Mouse (Mus musculus) monocyte, adult 2 months (primary cell): ENCODE results near the gene Poc1b.

Experiments used
- DNase-seq, 2 experiments: peaks; one replicate each; pipeline ENCODE4 v3.0.0; 2022; ENCODE audit warnings: low spot score in 2 of 2, low read depth in 1 of 2

The Poc1b gene

DNA sequence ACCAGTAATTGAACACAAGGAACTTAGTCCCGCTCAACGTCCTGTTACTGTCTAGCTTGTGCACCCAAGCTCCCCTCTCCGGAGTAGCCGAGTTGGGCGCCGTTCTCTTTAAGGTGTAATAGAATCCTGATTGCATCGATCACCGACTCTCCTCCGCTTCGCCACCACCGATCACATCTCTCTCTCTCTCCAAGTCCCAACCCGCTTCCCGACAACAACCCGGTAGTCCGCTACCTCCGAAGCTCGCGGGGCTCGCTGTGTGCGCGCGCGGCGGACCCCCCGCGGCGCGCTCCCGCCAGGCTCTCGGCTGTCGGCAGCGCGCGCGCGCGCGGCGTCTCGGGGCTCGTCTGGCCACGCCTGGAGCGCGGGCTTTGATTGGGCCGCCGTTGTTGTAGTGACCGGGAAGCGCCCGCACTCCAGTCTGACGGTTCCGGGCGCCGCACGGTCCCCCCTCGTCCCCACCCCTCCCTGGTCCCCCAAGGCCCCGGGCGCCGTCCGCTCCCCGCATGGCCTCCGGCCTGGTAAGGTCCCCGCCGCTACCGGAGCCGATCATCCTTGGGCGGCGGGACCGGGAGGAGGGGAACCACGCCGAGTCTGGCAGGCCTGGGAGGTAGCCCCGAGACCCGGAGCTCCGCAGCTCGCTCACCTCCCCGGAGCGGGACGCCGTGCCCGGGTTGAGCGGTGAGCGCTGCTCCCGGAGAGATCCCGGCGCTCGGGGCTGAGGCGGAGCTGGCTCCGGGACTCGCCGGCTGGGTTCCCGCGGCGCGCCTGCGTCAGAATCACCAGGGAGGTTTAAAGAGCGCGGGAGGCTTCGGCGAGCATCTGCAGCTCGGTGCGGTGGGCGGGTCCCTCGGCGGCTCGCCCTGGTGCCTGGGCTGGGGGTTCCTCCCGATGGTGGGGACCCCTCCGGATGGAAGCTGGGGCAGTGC lies at the start of gene Poc1b:
Gene Poc1b, plus strand, starts transcription at position 334 of the 929 bp plus-strand sequence.
- peak in 1 of 2 experiments; percentile 48 for DNase-seq

DNA sequence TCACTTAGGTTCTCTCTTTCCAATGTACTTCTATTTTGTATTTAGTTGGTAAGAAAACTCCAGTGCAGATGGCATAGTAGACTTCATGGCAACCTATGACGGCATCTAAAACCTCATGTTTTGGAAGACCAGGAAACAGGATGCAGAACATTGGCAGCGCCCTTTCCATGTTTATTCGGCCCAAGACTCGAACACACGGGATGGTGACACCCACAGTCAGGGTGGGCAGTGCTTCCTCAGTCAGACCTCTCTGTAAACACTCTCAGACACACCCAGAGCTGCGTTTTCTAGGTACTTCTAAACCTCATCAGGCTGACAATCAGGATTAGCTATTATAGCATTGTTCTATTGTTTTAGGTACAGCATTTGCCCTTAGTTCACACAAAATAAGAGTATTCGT lies 46.2 kb upstream of the Poc1b start:
- DNase-seq, result no peak

DNA sequence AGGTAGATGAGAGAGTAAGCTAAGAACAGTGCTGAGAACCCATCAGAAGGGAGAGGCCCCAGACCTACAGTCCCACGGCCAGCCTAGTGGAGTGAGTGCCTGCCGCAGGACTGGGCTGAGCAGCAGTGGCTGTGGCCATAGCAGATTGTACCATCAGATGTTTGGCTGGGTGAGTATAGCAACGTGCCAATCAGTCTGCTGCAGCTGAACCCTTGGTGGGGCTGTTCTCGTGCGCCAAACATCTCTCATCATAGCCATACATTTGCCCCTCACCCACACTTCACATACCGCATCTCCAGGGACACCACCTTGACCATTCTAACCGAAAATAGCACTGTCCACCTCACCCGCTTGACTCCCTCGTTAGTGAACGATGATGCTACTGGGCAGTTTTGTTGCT lies 45.4 kb upstream of the Poc1b start:
- no peak for DNase-seq

DNA sequence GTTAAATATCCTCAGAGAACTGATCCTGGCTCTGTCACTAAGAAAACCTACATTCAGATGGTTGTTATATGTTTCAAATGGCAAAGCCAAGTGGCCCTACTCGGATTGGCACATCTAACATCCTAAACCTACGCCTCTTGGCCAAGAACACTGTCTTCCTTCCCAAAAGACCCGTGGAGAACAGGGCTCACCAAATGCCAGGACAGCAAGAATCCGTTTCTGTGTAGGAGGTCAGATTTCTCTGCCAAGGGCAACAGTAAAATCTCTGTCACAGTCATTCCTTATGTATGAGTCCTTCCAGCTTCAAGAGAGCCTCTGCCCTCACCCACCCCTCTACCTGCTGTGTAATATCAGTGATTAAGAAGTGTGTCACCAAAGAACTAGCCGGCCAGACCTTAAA lies 44.3 kb upstream of the Poc1b start:
- no peak for DNase-seq

DNA sequence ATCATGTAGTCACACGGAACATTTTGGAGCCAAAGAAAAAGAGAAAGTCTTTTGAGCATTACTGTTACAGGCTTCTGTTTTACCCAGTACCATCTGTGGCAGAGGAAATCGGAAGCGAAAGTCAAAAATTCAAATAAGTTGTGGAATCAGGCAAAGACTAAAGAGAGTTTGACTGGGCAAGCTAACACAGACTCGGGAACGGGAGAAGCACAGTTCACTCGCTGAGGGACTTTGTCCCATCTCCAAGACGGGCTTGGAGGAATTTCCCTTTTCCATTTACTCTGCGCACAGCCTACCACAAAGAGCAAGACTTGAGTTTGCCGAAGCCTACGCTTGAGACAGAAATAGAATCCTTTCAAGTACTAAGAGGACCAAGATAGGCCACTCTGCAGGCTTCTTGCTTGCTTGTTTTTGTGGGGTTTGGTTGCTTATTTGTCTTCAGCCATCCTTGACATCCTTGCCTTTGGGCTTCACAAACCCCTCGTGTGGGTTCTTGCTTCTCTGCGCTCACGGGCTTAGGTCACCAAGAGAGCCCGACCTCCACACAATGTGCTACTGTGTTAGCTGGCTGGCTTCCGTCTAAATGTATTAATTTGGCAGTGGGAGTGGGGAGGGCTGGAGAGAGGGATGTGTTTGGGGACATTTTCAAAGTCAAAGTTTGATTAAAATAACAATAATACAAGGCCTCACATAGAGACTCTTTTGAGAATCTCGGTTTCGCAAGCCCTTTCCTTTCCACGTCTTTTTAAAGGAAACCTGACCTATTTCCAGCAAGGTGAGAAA lies 30.5 kb upstream of the Poc1b start:
- DNase-seq, result no peak

DNA sequence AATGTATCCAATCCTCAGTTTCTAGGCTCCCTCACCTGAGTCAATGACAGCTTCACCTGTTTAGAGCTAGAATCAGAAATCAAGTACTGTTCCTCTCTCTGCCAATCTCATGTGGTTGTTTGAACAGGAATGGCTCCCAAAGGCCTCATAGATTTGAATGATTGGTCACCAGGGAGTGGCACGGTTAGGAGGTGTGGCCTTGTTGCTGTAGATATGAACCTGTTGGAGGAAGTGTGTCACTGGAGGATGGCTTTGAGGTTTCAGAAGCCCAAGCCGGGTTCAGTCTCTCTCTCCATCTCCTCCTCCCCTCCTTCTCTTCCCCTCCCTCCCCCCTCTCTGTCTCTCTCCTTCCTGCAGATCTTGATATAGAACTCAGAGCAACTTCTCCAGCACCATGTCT lies 28.2 kb upstream of the Poc1b start:
- no peak for DNase-seq

DNA sequence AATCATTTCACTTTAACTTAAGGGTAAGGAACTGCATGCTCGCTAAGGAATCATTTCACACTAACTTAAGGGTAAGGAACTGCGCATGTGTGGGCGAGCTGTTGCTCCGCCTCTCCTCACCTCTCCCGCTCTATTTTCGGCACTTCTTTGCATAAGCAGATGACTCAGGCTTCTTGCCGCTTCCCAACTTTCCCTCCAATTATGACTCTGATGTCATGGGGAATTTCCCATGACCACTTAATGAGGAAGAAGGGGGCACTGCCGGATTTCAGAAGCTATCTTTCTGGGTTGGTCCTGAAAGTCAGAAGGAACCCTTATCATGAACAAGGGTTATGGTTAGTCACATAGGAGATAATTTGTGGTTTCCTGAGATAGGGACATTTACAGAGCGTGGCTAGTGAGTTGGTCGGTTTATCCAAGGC lies 25.3 kb upstream of the Poc1b start:
- no peak for DNase-seq

DNA sequence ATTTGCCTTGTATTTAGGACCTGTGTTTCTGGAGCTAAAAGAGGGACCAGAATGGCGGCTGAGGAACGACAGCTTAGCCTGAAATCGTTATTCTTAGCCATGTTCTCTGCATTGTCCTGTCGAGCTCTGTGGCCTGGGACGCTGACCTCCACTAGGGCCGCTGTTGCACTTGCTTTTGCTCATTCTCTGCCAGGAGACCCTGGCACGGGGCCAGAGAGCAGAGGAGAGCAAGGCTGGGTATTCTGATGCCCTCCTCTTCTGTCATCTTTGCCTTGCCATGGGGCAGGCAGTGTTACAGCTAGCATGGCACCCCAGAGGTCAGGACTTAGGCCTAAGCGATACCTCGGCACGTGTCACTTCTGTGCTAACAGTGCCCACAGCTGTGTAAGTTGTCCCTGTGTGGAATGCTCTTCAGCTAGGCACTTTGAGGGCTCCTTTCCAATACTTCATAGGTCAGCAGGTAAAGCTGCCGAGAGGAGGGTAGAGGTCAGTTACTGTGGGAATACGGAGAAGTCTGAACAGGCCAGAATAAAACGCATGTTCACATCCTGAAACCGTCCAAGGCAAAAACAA lies 23.3 kb upstream of the Poc1b start:
- DNase-seq, result no peak

DNA sequence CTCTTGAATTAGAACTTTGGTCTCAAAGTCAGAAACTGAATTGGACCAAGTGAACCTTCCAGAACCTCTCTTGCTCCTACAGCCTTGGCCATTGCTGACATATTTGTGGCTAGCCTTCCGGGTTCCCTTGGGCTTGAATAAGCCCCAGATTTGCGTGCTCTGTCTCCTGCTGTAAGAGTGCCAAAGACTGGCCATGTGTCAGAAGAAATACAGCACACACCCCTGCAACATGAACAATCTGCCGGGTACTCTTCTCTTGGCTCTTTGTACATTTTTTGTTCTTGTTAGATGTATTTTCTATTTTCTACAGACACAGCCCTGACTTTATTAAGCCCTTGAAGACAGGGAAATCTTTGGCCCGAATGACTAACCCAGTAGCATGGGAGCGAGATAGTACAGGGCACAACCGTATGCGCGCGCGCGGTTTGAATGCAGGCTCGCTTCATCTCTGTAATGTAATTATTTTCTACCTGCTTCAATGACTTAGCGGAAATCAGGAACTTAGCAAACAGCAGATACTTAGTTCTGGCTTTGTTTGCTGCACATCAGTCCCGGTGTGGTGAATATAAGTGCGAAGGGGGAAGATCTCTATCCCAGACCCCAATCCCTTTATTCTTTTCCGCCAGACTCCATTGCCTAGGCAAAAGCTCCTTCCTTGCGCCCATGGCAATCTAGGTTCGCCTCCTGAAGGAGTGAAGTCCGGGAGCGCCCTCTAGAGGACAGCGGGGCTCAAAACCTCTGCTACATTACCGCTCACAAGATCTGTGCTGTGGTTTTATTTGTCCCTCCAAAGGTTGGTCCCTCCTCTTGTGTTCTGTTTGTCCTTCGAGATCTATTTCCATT lies 22.2 kb upstream of the Poc1b start:
- DNase-seq, result peak in 1 of 2 experiments; percentile 41

DNA sequence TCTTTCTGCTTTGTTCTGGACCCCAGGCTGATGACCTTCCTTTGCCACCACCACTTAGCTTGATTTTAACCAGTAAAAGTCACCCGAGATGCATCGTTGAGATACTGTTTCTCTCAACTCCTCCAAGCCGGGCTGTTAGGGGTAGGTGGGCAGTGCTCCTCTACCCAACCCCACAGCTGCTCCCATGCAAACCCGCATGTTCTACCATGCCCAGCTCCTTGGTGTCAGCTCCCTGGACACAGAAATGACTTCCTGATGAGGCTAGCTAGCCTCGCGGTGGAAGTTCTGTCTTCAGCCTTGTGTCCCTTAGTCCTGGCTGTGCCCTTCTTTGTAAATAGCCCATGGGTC lies 21.6 kb upstream of the Poc1b start:
- DNase-seq, result no peak

DNA sequence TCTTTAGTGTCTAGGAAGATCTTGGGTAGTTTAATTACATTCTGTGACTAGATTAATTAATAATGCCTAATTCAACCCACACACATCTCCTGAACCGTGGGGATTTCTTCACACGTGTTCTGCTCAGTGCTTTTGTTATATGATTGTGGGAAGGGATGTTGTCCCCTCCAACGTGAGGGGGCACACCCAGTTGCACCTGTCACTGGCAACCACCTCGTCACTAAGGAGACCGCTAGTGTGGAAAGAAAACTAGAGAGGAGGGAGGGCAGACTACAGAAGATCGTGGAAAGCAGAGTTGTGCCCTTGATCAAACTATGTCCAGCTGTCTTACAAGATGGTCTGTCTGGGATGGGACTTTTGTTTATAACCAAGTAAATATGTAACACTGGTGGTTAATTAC lies 20.8 kb upstream of the Poc1b start:
- DNase-seq, result no peak

DNA sequence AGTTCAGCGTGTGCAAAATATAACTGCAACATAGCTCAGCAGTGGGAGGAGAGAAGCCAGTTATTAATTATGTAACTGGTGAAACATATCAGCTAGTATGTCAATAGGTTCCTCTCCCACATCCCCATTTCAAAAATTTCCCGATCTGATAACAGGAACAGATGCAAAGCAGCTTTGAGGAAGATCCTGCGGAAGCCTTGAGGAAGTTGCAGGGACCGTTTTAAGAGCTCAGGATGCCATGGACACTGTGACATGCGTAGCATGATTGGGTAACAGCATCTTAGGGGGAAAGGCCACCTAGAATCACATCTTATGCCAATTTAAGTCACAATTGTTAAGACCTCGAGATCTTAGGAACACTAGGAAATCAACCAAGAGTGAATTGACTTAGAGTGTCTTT lies 16.9 kb upstream of the Poc1b start:
- no peak for DNase-seq

DNA sequence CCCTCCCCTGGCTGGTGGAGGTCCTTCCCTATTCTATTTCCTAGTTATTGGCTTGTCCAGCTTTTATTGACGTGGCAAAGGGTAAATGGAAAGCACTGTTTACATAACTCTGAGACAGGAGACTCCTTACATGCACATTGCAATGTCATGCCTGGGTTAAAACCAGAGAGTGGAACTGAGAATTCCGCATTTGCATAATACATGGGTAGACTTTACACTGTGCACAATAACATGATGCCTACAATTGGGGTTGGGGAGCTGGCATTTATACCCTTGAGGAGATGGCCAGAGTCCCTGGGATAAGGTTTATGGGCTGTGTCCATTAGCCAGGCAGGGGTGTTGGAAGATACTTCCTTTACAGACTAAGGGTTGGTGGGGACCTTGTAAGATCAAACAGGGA lies 13.5 kb upstream of the Poc1b start:
- no peak for DNase-seq

DNA sequence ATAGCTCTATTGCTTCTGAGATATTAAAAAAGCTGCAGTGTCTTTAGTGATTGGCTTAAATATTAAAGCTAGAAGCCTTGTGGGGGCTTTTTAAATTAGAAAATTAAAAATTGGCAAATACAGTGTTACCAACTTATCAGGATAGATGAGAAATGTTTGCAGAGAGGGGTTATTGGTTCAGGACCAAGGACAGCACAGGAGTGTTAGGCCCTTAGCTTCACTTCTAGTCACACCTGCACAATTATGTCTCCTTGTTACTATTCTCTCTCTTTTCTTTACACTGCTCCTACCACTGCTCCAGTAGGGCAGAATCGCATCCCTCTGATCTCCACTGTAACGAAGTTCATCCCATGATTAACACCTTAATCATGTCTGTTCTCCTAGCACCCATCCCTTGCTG lies 11.7 kb upstream of the Poc1b start:
- no peak for DNase-seq

DNA sequence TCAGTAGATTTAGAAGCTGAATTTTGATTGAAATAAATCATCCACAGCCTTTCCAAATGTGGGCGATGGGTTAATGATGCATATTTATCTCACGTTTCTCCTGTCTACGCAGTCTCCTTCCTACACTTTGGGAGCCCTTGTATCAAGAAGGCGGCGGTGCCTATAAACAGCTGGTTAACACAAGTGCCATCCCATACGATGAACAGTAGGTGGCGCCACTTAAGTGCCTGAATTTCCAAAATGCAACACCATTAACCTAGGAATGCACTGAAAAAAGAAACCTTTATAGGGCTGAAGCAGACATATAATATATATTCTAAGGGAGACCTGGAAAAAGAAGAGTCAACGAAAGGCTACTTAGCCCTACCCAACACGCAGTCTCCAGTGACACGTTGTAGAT lies 9.5 kb upstream of the Poc1b start:
- DNase-seq, result no peak

DNA sequence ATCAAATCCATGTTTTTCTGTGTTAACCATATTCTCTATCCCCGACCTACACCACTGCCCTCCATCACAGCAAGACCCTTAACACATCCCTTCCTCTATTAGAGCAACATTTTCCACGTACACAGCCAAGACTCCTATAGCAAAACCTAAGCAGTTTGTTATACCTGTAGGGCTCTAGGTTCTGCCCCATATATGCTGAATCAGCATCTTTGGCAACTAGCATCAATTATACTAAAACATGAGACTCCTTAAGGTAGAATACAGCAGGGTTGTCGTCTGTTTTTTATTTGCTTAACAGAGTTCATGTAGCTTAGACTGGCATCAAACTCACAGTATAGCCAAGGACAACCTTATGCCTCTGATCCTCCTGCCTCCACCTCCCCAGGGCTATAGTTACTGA lies 1.3 kb upstream of the Poc1b start:
- DNase-seq, result no peak

DNA sequence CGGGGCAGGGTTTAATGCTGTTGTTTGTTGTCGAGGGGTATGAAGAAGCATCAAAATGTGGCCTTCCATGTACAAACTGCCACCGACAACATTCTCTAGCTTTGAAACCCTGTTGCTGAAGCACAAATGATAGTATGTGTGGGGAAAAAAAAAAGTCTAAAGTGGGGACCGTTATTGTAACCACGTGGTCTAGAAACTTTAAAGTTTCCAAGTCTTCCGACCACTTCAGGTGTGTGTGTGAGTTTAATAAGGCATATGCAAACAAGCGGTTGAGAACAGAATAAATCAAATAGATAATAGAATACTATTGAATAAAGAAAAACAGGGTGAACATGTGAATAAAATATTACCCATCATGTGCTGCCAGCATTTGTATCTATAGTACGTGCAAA lies 529 bp upstream of the Poc1b start:
- DNase-seq, result no peak

DNA sequence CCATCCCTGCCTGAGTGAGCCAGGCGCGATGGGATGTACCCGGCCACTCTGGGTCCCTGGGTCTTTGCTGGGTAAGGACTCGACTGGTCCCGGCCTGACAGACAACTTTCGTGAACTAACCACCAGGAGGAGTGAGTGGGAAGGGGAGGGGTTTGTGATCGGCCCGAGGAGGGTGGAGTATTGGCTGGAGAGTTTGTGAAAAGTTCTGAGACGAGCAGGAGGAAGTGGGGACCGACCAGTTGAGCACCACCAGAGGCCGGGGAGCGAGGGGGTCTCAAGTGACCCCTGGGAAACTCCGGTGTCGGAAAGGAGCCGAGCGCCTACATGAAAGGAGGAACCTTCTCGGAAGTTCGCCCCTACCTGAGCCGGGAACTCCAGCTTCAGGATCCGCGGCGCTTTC lies 1.1 kb downstream of the Poc1b start, which contains the start of gene Galnt4:
Gene Galnt4, plus strand, starts transcription at position 196 of the 400 bp plus-strand sequence.
- peak; percentile 78 to 80 for DNase-seq

DNA sequence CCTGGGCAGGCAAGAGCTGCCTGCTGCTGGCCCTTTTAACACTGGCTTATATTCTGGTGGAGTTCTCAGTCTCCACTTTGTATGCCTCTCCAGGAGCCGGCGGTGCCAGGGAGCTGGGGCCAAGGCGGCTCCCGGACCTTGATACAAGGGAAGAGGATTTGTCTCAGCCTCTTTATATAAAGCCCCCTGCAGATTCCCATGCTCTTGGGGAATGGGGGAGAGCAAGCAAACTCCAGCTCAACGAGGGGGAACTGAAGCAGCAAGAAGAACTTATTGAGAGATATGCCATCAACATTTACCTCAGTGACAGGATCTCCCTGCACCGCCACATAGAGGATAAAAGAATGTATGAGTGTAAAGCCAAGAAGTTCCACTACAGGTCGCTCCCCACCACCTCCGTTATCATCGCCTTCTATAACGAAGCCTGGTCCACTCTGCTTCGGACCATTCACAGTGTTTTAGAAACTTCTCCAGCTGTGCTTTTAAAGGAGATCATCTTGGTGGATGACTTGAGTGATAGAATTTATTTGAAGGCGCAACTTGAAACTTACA lies 1.7 kb downstream of the Poc1b start:
- DNase-seq, result no peak

DNA sequence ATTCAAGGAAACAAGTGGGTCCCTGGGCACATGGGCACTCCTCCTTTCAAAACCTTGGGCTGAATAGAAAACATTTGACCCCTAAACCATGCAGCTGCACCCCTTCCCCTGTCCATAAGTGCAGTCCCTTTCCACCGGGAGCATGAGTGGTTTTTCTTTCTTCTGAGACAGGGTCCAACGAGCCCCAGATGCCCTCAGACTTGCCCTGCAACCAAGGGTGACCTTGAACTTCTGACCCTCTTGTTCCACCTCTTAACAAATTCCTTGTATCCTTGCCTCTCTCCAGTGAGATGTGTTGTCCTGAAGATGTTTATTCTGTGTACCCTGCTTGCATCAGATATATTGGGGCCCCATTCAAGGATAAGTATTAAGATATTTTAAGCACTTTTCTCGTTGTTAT lies 6.7 kb downstream of the Poc1b start:
- DNase-seq, result no peak

DNA sequence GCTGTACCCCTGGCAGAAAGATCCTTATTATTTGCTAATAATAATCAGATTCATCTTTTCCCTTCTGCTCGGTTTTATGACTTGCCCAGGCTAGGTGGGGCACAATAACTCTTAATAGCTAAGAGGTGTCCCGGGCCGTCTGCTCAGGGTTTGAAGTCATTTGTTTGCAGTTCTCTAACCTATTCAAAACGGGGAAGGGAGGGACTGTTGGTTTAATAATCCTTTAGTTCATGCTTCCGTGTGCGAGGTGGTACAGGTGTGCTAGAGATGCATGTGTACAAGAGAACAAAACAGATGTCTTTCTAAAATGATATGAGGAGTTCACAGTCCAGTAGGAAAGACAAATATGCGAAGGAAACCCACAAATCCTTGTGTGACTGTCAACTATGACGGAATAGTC lies 7.5 kb downstream of the Poc1b start:
- DNase-seq, result no peak
